Mouse (Mus musculus): ENCODE measurements around the gene Gm156.

DNA sequence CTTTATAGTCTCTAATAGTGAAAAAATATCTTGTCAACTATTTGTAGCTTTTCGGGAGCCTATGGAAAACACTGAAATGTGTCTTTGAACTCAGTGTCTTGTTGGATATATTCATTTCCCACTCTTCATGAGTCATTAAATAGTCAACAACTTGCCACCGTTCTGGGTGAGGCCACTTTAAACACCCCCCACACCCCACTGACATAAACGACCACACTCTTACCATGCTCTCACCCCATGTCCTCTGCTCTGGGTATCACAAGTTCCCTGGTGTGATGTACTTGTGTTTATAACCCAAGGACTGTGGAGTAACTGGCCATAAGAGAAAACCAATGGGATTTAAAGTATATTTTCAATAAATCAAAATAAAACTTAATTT, 36.4 kb downstream of the Gm156 start:
- no peak for TF ChIP-seq CTCF (IDR thresholded peaks at IDR 0.05 in 2 of 3, conservative IDR thresholded peaks at IDR 0.05 in 1 of 3; ENCODE audit: control insufficient read depth in 1 of 3, insufficient read depth in 1 of 3, low read depth in 2 of 3, low read length in 3 of 3, poor library complexity in 1 of 3, severe bottlenecking in 1 of 3)
- TF ChIP-seq ZKSCAN1 (IDR thresholded peaks at IDR 0.05; ENCODE audit: low read depth, low read length): no peak
- TF ChIP-seq ZC3H11A (IDR thresholded peaks at IDR 0.05; ENCODE audit: low read depth, low read length): no peak
- no peak for TF ChIP-seq POLR2A (IDR thresholded peaks at IDR 0.05; ENCODE audit: control insufficient read depth in 1 of 2, insufficient read depth in 1 of 2, low read depth in 1 of 2, low read length in 2 of 2, poor library complexity in 1 of 2)
- no peak for TF ChIP-seq MEF2A (IDR thresholded peaks at IDR 0.05; ENCODE audit: extremely low read depth, insufficient replicate concordance, low read depth, low read length, poor library complexity, severe bottlenecking)
- TF ChIP-seq GABPA (IDR thresholded peaks at IDR 0.05; ENCODE audit: low read depth, low read length): no peak
- TF ChIP-seq RAD21 (IDR thresholded peaks at IDR 0.05; ENCODE audit: low read depth, low read length): no peak
- no peak for TF ChIP-seq CHD1 (IDR thresholded peaks at IDR 0.05; ENCODE audit: low read depth, low read length)

Data from MEL (cell line).